8 mouse cellular contexts compared by ENCODE assay signal in the genomic region with DNA sequence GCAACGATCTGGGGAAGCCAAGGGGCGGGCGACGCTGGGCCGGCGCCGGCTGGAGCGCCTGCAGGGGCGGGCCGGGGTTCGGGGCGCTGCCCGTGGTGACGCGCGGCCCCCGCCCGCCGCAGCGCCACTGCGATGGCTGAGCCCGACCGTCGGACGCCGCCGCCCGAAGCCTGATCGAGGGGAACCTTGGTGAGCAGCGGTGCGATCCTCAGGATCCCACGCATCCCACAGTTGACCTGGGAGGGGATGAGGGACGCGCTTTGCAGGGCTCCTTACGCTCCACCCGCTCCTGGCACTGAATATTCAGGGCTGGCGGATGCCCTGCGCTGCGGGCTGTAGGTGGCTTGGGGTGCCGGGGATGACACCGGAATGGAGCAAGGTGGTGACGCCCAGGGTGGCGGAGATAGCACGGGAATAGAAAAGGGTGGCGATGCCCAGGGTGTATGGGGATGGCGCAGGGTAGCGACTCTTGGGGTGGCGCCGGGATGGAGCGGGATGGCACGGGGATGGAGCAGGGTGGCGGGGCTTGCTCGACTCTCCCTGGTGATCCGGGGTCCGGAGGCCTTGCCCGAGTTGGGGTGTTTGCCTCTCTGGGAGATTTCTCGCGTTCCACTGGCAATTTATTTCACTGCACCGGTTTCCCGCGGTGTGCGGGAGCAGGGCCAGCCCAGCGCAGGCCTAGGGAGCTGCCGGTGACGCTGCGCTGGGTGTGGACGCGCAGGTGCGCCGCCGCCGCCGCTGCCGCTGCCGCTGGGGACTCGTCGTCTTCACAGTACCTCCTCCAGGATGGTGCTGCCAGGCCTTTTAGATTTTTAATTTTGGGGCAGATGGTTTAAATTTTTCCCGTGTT. TPM values are rescaled to one million over a fixed set of nuclear protein-coding genes. Genes with fewer than 3 reads are reported as not detected.
A peak's percentile ranks its signal among the peaks of the same experiment; 100 is the strongest.
DNase-seq lines count a peak whose midpoint lies in the region; ATAC-seq and TF ChIP-seq lines count a peak whose summit lies in the region.

Gene Jakmip3 (plus strand): TSS at position 119 of the 850 bp plus-strand sequence.

- TF ChIP-seq CTCF in E14TG2a.4 (conservative IDR thresholded peaks at IDR 0.05; ENCODE audit: low read length) = no peak
- no peak for TF ChIP-seq CTCF in heart, postnatal 0 days (IDR thresholded peaks at IDR 0.05; ENCODE audit: low read depth)

- H3K27me3 ChIP-seq in E14TG2a.4 (ENCODE audit: insufficient read depth, low read length) = peaks cover 84% of the 10 kb centered on the region
- H3K27me3 ChIP-seq in heart, postnatal 0 days (ENCODE audit: control insufficient read depth, insufficient read depth, low read length) = peaks cover 59% of the 10 kb centered on the region
- peaks cover 32% of the 10 kb centered on the region for H3K27me3 ChIP-seq in neural tube, embryonic 14.5 days (ENCODE audit: control insufficient read depth, insufficient read depth, low read length)

- ATAC-seq in heart, postnatal 0 days (ENCODE audit: insufficient read depth, low read depth) = no peak
- ATAC-seq in neural tube, embryonic 14.5 days (ENCODE audit: low read depth) = peak; percentile 73

- no peak within 1 kb of the TSS for H3K9ac ChIP-seq in heart, postnatal 0 days (replicated peaks; ENCODE audit: low read depth, low read length)
- H3K9ac ChIP-seq in neural tube, embryonic 14.5 days (replicated peaks; ENCODE audit: low read depth, low read length) = peak within 1 kb of the TSS; percentile 68

- peaks cover 21% of the 10 kb centered on the region for H3K9me3 ChIP-seq in E14TG2a.4 (ENCODE audit: low read length)
- no peaks in the 10 kb centered on the region for H3K9me3 ChIP-seq in heart, postnatal 0 days (replicated peaks; ENCODE audit: control insufficient read depth, low read length)
- no peaks in the 10 kb centered on the region for H3K9me3 ChIP-seq in neural tube, embryonic 14.5 days (ENCODE audit: control insufficient read depth, low read length)

- intact Hi-C loops in left cerebral cortex, postnatal 4 days (cut with DNase I) = no loop called here

- H3K4me3 ChIP-seq in E14TG2a.4 (replicated peaks; ENCODE audit: low read length) = peak within 1 kb of the TSS; percentile 82
- peak within 1 kb of the TSS; percentile 52 for H3K4me3 ChIP-seq in heart, postnatal 0 days (ENCODE audit: low read depth, low read length)
- H3K4me3 ChIP-seq in neural tube, embryonic 14.5 days (ENCODE audit: low read depth, low read length) = peak within 1 kb of the TSS; percentile 54

- peak; percentile 35 for DNase-seq in Muller cell, postnatal 12 days (ENCODE audit: inconsistent ontology term)
- DNase-seq in embryo, embryonic 9.5 days (ENCODE audit: extremely low spot score) = peak; percentile 25
- no peak for DNase-seq in heart, postnatal 0 days (ENCODE audit: low spot score)
- DNase-seq in left cerebral cortex, postnatal 4 days = no peak
- no peak for DNase-seq in lung, adult 18-20 months
- no peak for DNase-seq in thymus, postnatal 25 days

- 1% methylated on average over 78 of the region's 78 CpGs for WGBS in heart, postnatal 0 days
- WGBS in neural tube, embryonic 14.5 days = under 1% methylated on average over 78 of the region's 78 CpGs

- H3K4me2 ChIP-seq in heart, postnatal 0 days (ENCODE audit: low read depth, low read length) = peak within 1 kb of the TSS; percentile 76
- peak within 1 kb of the TSS; percentile 85 for H3K4me2 ChIP-seq in neural tube, embryonic 14.5 days (ENCODE audit: low read depth, low read length)

- H3K27ac ChIP-seq in heart, postnatal 0 days (ENCODE audit: low read depth) = no peak within 1 kb of the TSS
- H3K27ac ChIP-seq in neural tube, embryonic 14.5 days (ENCODE audit: low read depth, low read length) = peak within 1 kb of the TSS; percentile 82

- no peak for TF ChIP-seq EP300 in heart, postnatal 0 days (IDR thresholded peaks at IDR 0.05; ENCODE audit: low read depth)

- no peaks in the 10 kb centered on the region for H3K36me3 ChIP-seq in E14TG2a.4 (ENCODE audit: insufficient read depth, low read length)
- H3K36me3 ChIP-seq in heart, postnatal 0 days (replicated peaks; ENCODE audit: control insufficient read depth, insufficient read depth, low read length) = no peaks in the 10 kb centered on the region
- no peaks in the 10 kb centered on the region for H3K36me3 ChIP-seq in neural tube, embryonic 14.5 days (ENCODE audit: control insufficient read depth, insufficient read depth, low read length)

- H3K4me1 ChIP-seq in E14TG2a.4 (replicated peaks; ENCODE audit: low read depth, low read length) = peaks cover 9% of the 10 kb centered on the region
- peaks cover 4% of the 10 kb centered on the region; the same call in 1 of the 2 replicates for H3K4me1 ChIP-seq in heart, postnatal 0 days (ENCODE audit: control insufficient read depth, insufficient read depth)
- no peaks in the 10 kb centered on the region for H3K4me1 ChIP-seq in neural tube, embryonic 14.5 days (ENCODE audit: control insufficient read depth, insufficient read depth, low read length)

RNA-seq across cellular contexts. Expression of gene Jakmip3, which starts in this region (rescaled TPM):
- total RNA-seq in heart, postnatal 0 days (2014; rRNA removed; ENCODE audit: low replicate concordance) = not detected in 2 replicates
- polyA plus RNA-seq in heart, postnatal 0 days (2015; fragmentation: Nextera tagmentation; extraction: Ambion mirVana) = not detected in 2 replicates
- 10 to 100 TPM; 42.1 to 42.6 TPM for total RNA-seq in left cerebral cortex, postnatal 4 days (2021)
- 10.1 and 15.0 TPM in 2 replicates for polyA plus RNA-seq in neural tube, embryonic 14.5 days (2014; fragmentation: Nextera tagmentation; extraction: Ambion mirVana)

Comparison
In these comparisons a context has a peak if more than half of its experiments do, and no peak if none do; other contexts are left out.
1. RNA of gene Jakmip3 (total RNA-seq): 42.1 to 42.6 TPM in left cerebral cortex, postnatal 4 days; not detected in heart, postnatal 0 days; every median in the first group is over 10 times any median in the second.
2. RNA of gene Jakmip3 (polyA plus RNA-seq): 10.1 to 15.0 TPM in neural tube, embryonic 14.5 days; not detected in heart, postnatal 0 days; every median in the first group is over 10 times any median in the second.
3. DNase-seq: peak in Muller cell, postnatal 12 days (single experiment) and embryo, embryonic 9.5 days (single experiment); none in heart, postnatal 0 days (single experiment), left cerebral cortex, postnatal 4 days (single experiment), lung, adult 18-20 months (0 of 2) and thymus, postnatal 25 days (single experiment).
4. Peak in every context shown above with its lines, with median percentiles within 50 percentile points of each other: H3K4me3 ChIP-seq.